Mouse (Mus musculus) gonadal fat pad, adult 2 months (tissue): ENCODE results near the gene Rundc1. TPM values are rescaled to one million over a fixed set of nuclear protein-coding genes. Genes with fewer than 3 reads are reported as not detected.
"Not testable (repeated sequence)": the region's sequence is repeated elsewhere in the genome, so short reads cannot be mapped to it uniquely, and the experiment has no call there.

Source experiments
- DNase-seq: peaks from one replicate; pipeline ENCODE4 v3.0.0-alpha.2; 2012; ENCODE audit warnings: low read depth
- polyA plus RNA-seq: library from polyadenylated mRNA; depleted of rRNA; stranded (reverse); fragments of >200 nt; gene quantifications from 2 replicates; pipeline ENCODE4 v1.2.3, GENCODE M21; 2012; rRNA removed

Gene Rundc1
- polyA plus RNA-seq, 1 experiment = 26.5 TPM

DNA sequence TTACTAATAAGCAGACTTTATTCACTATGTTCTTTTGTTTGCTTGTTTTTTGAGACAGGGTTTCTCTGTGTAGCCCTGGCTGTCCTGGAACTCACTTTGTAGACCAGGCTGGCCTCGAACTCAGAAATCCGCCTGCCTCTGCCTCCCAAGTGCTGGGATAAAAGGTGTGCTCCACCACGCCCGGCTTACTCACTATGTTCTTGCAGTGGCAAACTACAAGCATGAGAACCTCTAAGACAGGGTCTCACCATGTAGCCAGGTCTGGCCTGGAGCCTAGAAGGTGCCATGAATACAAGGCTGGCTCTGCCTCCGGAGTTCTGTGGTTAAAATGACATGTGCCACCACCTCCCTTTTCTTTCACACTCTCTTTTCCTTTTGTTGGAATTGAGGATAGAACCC lies 41.7 kb downstream of the Rundc1 start:
- not testable (repeated sequence) for DNase-seq

DNA sequence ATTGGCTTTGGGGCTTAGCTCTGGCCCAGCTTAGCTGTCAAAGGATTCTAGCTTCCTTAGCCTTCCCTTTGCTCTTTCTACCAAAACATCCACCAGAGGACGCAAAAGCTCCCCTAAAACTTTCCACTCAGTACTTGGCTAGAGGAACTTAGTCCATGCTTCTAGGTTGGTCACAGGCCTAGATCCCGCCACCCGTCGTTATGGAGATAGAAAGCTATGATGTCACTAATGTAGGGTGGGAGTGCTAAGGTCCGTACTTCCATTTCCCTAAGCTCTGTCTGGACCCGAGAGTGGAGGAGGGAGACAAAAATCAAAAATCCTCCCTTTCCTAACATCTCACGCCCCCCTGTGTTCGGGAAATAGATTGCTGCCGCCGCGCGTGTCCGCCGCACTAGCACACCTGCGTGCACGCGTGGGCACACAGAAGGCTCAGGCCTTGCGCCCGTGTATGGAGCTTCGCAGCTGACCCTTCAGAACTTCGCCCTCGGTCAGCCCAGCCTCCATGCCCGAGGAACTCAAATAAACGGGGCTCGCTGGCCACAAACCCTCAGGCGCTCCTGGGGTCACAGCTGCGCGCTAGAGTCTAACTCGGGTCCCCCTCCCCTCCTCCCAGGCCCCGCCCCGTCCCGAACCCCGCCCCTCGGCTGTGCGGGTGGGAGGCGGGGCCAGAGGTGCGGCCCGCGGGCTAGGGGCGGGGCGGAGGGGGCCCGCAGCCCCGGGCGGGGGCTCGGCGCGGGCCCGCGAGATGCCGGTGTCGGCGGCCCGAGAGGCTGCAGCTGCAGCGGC lies 42.8 kb downstream of the Rundc1 start:
- DNase-seq = no peak

DNA sequence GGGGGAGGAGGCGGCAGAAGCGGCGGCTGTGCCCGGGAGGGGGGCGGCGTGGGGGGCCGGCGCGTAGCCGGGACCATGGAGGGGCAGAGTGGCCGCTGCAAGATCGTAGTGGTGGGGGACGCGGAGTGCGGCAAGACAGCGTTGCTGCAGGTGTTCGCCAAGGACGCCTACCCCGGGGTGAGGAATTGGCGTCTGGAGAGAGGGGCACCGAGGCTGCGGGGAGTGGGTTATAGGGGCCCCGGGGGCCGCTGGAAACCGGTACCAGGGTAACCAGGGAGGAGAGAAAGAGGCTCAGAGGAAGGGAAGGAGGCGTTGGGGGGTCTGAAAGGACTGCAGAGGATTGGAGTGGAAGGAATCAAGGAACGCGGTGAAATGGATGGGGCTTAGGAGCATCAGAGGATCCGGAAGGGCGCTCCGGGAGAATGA lies 43.4 kb downstream of the Rundc1 start:
- no peak for DNase-seq

DNA sequence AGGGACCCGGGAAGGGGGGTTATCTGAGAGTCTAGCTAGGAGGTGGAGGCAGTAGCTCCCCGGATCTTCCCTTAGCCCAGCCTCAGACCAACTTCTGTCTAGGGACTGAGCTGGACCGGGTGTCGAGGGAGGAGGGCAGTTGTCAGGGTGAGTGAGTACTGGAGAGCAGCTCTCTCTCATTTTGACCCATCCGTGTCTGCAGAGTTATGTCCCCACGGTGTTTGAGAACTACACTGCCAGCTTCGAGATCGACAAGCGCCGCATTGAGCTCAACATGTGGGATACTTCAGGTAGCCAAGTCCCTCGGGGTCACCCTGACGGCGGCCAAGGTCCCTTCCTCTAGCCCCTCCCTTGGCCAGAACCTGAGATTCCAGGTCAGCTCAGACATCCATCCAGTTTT lies 43.8 kb downstream of the Rundc1 start:
- DNase-seq = no peak

DNA sequence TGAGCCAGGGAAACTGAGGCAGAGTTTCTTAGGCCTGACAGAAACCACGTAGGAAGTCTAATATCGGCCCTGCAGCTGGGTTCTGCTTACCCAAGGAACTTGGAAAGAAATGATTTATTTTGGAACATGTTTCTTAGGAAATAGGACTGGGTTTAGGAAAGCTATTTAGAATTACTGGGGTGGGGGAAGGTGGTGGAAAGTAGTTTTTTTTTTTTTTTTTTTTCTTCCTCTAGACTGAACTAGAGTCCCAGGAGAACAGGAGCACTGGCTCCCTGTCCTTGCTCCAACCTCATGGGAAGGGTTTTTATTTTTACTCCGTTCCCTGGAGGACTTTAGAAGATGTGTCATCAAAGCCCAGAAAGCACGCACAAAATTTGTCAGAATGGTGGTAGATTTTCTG lies 44.3 kb downstream of the Rundc1 start:
- DNase-seq = no peak

DNA sequence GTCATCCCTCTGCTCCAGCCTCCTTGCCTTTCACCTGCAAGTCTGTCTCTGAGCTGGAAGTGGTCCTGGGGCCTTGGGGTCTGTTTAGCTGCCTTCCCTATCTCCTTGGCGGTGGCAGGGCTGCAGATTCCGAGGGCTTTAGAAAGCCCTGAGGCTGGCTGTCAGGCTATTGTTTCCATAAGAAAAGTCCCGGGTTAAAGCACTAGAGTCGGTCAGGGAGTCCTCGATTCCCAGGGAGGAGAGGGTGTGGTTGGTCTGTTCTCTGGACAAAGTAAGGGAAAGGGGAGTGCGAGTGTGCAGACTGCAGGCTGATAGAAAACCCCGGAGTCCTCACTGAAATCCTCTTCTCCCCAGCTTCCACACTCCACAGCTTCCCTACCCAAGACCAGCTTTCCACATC lies 45.3 kb downstream of the Rundc1 start:
- no peak for DNase-seq

DNA sequence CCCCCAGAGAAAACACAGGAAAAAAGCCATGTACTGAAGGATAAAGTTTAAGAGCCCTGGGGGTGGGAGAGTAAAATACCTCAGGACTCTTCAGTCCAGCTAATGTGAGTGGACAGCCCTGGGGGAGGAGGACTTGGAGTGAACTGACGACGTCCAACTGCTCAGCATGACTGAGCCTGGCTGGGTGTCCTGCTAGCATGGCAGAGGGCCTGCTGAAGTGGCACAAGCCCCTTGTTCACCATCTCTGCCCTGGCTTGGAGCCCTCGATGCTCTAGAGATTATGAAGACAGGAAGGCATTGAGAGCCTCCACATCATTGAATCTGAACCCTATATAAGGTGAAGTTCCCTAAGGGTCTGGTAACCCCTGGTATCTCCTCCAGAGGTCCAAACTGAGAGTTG lies 47.0 kb downstream of the Rundc1 start:
- no peak for DNase-seq

DNA sequence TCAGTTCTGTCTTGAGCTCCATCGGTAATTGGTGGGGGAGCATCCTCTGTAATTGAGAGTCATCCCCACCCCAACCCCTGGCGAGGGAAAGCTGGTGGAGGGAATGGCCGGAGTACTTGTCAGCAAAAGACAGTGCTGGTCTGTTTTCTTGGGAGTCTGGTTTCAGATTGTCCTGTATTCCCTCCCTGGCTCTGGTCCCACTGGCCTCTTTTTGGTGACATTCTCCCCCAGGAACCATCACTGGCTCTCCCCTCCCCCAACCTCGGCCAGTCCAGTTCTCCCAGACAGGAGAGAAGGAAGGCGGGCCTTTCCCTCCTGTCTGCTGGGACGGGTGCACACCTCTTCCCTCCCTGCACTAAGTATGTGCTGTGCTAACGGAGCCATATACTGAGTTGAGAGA lies 47.5 kb downstream of the Rundc1 start:
- no peak for DNase-seq

DNA sequence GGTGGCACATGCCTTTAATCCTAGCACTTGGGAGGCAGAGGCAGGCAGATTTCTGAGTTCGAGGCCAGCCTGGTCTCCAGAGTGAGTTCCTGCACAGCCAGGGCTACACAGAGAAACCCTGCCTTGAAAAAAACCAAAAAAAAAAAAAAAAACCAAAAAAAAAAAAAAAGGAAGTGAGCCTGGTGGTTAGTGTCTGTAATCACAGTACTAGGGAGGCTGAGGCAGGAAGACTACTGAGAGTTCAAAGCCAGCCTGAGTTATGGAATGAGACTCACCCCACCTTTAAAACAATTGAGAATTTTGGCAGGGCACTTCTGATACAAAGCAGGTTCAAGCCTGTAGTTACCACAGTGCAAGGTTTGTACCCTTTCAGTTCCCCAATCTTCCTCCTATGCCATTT lies 48.8 kb downstream of the Rundc1 start:
- not testable (repeated sequence) for DNase-seq

DNA sequence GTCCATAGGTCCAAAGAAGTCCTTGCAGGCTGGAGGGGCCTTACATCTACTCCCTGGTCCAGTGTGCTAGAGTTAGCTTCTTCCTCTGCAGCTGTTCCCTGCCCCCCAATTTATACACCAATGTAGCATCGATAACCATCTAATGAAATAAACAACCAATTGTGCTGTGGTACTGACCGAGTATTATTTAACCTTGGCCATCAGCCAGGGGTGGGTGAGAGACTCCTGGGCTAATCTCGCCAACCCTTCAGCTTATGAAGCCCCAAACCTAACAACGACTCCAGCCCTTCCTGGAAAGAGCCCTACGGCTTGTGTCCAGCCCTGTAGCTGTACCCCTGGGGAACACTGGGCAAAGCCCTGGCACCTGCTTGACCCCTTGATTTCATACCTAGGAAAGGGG lies 49.4 kb downstream of the Rundc1 start:
- no peak for DNase-seq

DNA sequence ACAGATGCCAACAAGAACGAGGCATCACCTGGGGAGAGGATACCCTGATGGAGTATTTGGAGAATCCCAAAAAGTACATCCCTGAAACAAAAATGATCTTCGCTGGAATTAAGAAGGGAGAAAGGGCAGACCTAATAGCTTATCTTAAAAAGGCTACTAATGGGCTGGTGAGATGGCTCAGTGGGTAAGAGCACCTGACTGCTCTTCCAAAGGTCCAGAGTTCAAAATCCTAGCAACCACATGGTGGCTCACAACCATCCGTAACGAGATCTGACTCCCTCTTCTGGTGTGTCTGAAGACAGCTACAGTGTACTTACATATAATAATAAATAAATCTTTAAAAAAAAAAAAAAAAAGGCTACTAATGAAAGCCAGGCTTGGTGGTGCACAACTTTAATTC lies 51.5 kb downstream of the Rundc1 start:
- DNase-seq = not testable (repeated sequence)

DNA sequence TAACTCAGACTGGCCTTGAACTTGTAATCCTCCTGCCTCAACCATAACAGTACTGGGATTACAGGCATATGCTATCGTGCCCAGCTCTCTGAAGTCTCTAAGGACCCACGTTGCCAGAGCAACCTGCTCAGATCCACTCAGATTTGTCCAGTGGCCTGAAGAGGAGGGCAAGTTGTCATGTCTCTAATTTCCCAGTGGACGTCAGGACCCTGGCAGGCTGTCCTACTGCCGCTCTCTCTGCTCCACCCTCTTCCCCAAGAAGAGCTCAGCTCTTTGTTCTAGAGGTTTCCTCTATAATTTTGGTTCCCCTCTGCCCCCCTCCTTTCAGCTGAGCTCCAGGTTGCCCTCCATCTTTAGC lies 52.3 kb downstream of the Rundc1 start:
- DNase-seq = no peak

DNA sequence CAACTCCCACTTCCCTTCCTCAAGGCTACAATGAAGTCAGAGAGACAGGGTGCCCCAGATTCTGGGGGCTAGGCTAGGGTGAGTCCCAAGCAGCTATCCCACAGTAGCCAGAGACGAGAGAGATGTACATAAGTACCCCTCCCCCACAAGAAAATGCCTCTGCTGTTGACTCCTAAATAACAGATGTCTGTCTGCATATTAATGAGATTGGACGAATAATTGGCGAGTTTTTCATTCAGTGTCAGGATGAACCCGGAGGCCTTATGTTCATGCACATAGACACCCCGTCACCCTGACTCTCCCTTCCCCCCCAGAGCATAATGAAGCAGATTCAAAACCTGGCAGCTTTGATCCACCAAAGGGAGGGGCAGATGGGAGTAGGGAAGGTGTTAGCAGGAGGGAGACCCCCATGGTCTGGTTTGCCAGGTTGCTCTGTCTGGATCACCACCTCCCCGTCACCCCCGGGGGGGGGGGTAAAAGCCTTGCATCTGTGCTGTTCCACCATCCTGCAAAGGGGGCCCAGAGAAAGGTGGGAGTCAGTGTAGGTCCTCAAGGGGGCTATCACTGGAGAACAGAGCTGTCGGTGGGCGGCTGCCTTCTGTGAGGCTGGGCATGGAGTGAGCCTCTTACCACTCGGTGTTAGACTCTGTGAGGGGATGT lies 52.8 kb downstream of the Rundc1 start:
- no peak for DNase-seq

DNA sequence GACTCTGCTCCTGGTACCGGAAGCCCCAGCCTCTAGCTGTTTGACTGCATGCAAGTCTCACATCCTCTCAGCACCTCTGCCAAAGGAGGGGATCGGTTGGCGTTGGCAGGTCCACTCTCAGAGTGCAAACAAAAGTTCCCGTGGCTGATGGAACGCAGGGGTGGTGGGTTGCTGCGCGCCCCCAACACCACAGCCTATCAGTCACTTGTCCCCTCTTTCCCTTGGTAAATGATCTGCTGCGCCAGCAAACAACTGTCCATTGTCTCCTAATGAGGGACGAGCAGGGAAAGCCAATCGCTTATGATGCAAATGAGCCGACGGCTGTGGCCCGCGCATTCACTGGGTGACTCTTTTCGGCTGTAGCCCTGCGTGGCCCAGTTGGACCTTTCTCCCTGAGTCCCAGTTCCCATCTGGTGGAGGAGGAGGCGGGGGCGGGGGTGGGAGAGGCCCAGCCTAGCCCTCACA lies 54.3 kb downstream of the Rundc1 start:
- no peak for DNase-seq

DNA sequence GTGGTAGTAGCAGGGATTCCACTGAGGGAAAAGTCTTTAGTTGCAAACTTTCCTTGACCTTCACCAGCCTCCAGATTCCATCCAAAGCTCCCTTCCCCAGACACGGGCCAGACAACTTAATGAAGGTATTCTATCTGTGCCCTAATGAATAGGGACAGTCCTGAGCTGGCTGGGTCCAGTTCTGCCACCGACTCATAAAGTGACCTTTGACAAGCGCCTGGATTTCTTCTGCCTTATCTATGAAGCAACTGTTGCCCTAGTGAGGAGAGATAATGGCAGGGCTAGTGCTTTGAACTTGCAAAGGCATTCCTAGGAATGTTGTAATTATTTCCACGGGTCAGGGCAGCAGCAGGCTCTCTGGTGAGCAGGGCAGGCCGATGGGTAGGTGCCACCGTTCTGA lies 56.0 kb downstream of the Rundc1 start:
- DNase-seq = no peak

DNA sequence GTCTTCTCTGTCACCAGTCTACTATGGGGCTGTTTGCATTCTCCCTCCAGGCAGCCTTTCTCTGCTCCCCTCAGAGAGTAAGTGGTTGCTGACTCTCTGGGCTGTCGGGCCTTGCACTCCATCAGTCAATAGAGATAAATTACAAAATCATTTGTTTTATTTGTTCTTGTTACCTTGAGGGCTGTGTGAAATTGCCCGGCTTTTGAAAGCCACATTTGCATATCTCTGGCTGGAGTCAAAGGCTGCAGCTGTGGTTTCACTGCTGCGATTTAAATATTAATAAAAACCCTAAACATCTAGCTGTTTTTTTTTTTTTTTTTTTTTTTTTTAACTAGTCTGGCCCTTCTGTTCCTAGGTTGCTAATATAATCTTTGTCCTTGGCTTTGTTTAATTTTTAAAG lies 58.9 kb downstream of the Rundc1 start:
- DNase-seq = no peak

DNA sequence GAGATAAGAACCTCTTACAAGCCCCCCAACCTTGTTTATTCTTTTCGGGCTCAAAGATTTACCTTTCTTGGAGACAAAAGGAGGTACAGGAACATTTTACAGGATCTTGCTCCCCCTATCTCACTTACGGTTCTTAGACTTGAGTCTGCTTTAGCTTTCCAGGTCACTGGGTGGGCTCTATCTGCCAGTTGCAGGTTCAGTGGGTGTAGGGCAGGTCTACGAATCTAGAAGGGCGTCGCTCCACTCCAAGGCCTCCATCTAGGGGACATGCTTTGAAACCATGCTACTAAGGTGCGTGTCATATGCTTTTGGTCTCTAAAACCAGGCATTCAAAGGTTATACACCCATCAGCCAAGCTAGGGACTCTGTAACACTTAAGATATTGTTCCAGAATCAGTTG lies 59.4 kb downstream of the Rundc1 start:
- DNase-seq = no peak

DNA sequence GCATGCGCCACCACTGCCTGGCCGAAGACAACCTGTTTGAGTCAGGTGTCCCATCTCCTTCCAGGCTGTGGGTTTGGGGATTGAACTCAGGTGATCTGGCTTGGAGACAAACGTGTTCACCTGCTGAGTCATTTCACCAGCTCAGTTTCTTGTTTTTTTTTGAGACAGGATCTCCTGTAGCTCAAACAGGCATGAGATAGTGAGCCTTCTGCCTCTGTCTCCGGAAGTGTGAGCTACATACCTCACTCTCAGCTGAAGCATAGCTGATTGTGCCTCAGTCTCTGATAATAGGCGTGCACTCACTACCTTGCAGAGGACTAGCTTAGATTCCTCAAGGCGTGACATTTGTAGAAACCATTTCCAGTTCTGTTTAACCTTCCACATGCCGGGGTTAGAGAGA lies 59.9 kb downstream of the Rundc1 start:
- DNase-seq = no peak

Other genes with a start within 250 kb of the Rundc1 start
- 0.34 and 0.45 TPM in 2 replicates for gene Ccr10, start 249.6 kb upstream of the Rundc1 start, polyA plus RNA-seq
- gene Ezh1, start 198.6 kb upstream of the Rundc1 start, polyA plus RNA-seq = 39.4 and 46.5 TPM in 2 replicates
- gene Ramp2, start 179.1 kb upstream of the Rundc1 start, polyA plus RNA-seq = 97.9 and 146 TPM in 2 replicates
- 99.1 and 108 TPM in 2 replicates for gene Vps25, start 171.4 kb upstream of the Rundc1 start, polyA plus RNA-seq
- 9.5 and 14.6 TPM in 2 replicates for gene Wnk4, start 164.5 kb upstream of the Rundc1 start, polyA plus RNA-seq
- 0.75 and 0.88 TPM in 2 replicates for gene Cntd1, start 146.1 kb upstream of the Rundc1 start, polyA plus RNA-seq
- gene Coa3, start 146.0 kb upstream of the Rundc1 start, polyA plus RNA-seq = 157 and 167 TPM in 2 replicates
- 122 and 158 TPM in 2 replicates for gene Becn1, start 122.8 kb upstream of the Rundc1 start, polyA plus RNA-seq
- gene Psme3, start 108.9 kb upstream of the Rundc1 start, polyA plus RNA-seq = 51.5 and 57.8 TPM in 2 replicates
- 3.2 and 3.6 TPM in 2 replicates for gene Aoc2, start 100.0 kb upstream of the Rundc1 start, polyA plus RNA-seq
- 306 and 337 TPM in 2 replicates for gene Aoc3, start 94.5 kb upstream of the Rundc1 start, polyA plus RNA-seq
- gene G6pc, start 57.5 kb upstream of the Rundc1 start, polyA plus RNA-seq = 0.32 and 0.80 TPM in 2 replicates
- gene Aarsd1, start 7.5 kb upstream of the Rundc1 start, polyA plus RNA-seq = 30.4 and 33.7 TPM in 2 replicates
- gene Gm27029, start 289 bp upstream of the Rundc1 start, polyA plus RNA-seq = 0.19 and 0.34 TPM in 2 replicates
- 12.3 and 15.3 TPM in 2 replicates for gene Ptges3l, start 248 bp downstream of the Rundc1 start, polyA plus RNA-seq
- 406 and 583 TPM in 2 replicates for gene Rpl27, start 17.2 kb downstream of the Rundc1 start, polyA plus RNA-seq
- 45.9 and 61.9 TPM in 2 replicates for gene Ifi35, start 23.3 kb downstream of the Rundc1 start, polyA plus RNA-seq
- 16.3 and 21.6 TPM in 2 replicates for gene Rnd2, start 39.9 kb downstream of the Rundc1 start, polyA plus RNA-seq
- gene Vat1, start 41.1 kb downstream of the Rundc1 start, polyA plus RNA-seq = 140 and 168 TPM in 2 replicates
- gene Brca1, start 126.9 kb downstream of the Rundc1 start, polyA plus RNA-seq = 0.39 and 0.46 TPM in 2 replicates
- gene Nbr1, start 127.1 kb downstream of the Rundc1 start, polyA plus RNA-seq = 96.8 and 109 TPM in 2 replicates
- gene Tmem106a, start 157.2 kb downstream of the Rundc1 start, polyA plus RNA-seq = 37.0 and 71.6 TPM in 2 replicates
- gene Gm11634, start 174.2 kb downstream of the Rundc1 start, polyA plus RNA-seq = 0.16 TPM in 1 of 2 replicates, not detected in the other
- gene Rdm1, start 202.1 kb downstream of the Rundc1 start, polyA plus RNA-seq = 23.7 and 25.3 TPM in 2 replicates
- gene Arl4d, start 240.5 kb downstream of the Rundc1 start, polyA plus RNA-seq = 18.8 and 26.6 TPM in 2 replicates